Mouse (Mus musculus) heart, embryonic 10.5 days (tissue): ENCODE measurements around the gene Lmbr1. TPM values are rescaled to one million over a fixed set of nuclear protein-coding genes. Genes with fewer than 3 reads are reported as not detected.

Experiments used
- DNase-seq: peaks from one replicate; pipeline ENCODE4 v3.0.0-alpha.2; 2017; ENCODE audit warnings: low spot score
- H3K27ac ChIP-seq: fragments of 300-500 bp; sonication (generic); 2 replicates; pipeline ENCODE4 v1.5.1; 2016; ENCODE audit warnings: mild to moderate bottlenecking
- H3K27me3 ChIP-seq: fragments of 300-500 bp; sonication (generic); 2 replicates; pipeline ENCODE4 v1.6.1; 2016; ENCODE audit warnings: mild to moderate bottlenecking; ENCODE audit not compliant: poor library complexity, insufficient read depth, severe bottlenecking
- H3K36me3 ChIP-seq: fragments of 300-500 bp; sonication (generic); 2 replicates; pipeline ENCODE4 v1.6.1; 2016; ENCODE audit warnings: mild to moderate bottlenecking, moderate library complexity
- H3K4me1 ChIP-seq: fragments of 300-500 bp; sonication (generic); 2 replicates; pipeline ENCODE4 v1.6.1; 2016; ENCODE audit warnings: mild to moderate bottlenecking
- H3K4me3 ChIP-seq: fragments of 300-500 bp; sonication (generic); 2 replicates; pipeline ENCODE4 v1.5.1; 2016; ENCODE audit warnings: mild to moderate bottlenecking, moderate library complexity
- H3K9me3 ChIP-seq: fragments of 300-500 bp; sonication (generic); 2 replicates; pipeline ENCODE4 v1.6.1; 2016; ENCODE audit warnings: mild to moderate bottlenecking, moderate library complexity
- WGBS: fragments of 180-500 bp; shearing (Covaris S2); methylation state at CpG from one replicate; pipeline ENCODE4 v1.1.7; 2016; 5-methylcytosine and 5-hydroxymethylcytosine counted together
- polyA plus RNA-seq: library from polyadenylated mRNA; unstranded; fragments of >200 nt; fragmentation: Nextera tagmentation; extraction: Ambion mirVana; gene quantifications from 2 replicates; pipeline ENCODE4 v1.2.1, GENCODE M21; 2016

Lmbr1 gene
- polyA plus RNA-seq, 1 experiment from 2014 or later = 8.2 TPM

DNA sequence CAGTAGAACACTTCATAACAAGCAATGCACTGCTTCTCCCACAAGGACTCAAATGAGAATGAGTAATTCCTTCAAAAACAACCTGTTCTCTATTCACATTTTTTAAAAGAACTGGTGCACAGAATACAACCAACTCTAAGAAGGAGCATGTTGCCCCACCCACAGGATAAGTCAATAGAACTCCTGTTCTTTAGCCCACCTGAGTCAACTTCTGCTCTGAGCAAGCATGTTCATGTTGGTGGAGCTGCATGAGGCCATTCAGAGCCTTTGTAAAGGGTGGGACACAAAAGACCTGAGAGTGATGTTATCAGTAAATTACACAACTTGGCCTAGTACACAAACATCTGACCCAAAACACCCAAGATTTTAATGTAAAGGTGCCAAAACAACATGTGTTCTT is 139.8 kb downstream of the Lmbr1 start:
- Histone ChIP-seq H3K36me3 (no peaks in the 10 kb centered on the region), H3K27me3 (no peaks in the 10 kb centered on the region), H3K27ac (no peak overlapping the region), H3K9me3 (no peaks in the 10 kb centered on the region), H3K4me1 (no peaks in the 10 kb centered on the region), H3K4me3 (no peak overlapping the region)
- no peak for DNase-seq

GRCm38 (mm10) chr5:29230481-29230880 is 147.7 kb downstream of the Lmbr1 start:
- 80% methylated on average over 2 of the region's 2 CpGs for WGBS
- H3K27me3 ChIP-seq = no peaks in the 10 kb centered on the region
- no peak overlapping the region for H3K27ac ChIP-seq
- H3K9me3 ChIP-seq = no peaks in the 10 kb centered on the region
- no peaks in the 10 kb centered on the region for H3K4me1 ChIP-seq
- no peaks in the 10 kb centered on the region for H3K36me3 ChIP-seq
- H3K4me3 ChIP-seq = no peak overlapping the region
- no peak for DNase-seq

- H3K27ac ChIP-seq = no peak overlapping the region
- WGBS = 90% methylated on average over 7 of the region's 7 CpGs
- no peaks in the 10 kb centered on the region for H3K36me3 ChIP-seq
- no peaks in the 10 kb centered on the region for H3K9me3 ChIP-seq
- no peak for DNase-seq
- H3K27me3 ChIP-seq = no peaks in the 10 kb centered on the region
- no peak overlapping the region for H3K4me3 ChIP-seq
- H3K4me1 ChIP-seq = no peaks in the 10 kb centered on the region
These were observed 154.1 kb downstream of the Lmbr1 start for GRCm38 (mm10) chr5:29224089-29224488.

DNA sequence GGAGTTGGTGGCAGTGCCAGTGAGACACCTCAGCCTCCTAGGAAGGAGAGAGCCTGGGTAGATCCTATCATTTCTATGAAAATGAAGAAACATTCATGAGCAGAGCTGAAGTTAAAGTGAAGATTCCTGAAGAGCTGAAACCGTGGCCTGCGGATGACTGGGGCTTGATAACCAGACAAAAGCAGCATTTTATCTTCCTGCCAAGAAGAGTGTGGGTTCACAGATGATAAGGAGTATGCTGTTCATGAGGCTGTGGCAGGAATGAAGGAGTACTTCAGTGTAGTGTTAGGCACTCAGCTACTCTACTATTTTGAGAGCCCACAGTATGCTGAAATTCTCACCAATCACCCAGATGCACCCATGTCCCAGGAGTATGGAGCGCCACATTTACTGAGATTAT is 160.2 kb downstream of the Lmbr1 start:
- Histone ChIP-seq H3K4me3 (no peak overlapping the region), H3K27ac (no peak overlapping the region), H3K27me3 (no peaks in the 10 kb centered on the region; the same call in 1 of the 2 replicates), H3K4me1 (peaks cover 10% of the 10 kb centered on the region), H3K36me3 (no peaks in the 10 kb centered on the region), H3K9me3 (no peaks in the 10 kb centered on the region)
- DNase-seq = no peak
- 40% methylated on average over 3 of the region's 3 CpGs for WGBS

GRCm38 (mm10) chr5:29211980-29212555 is 166.1 kb downstream of the Lmbr1 start:
- Histone ChIP-seq H3K36me3 (no peaks in the 10 kb centered on the region), H3K27ac (no peak overlapping the region), H3K4me3 (no peak overlapping the region), H3K27me3 (no peaks in the 10 kb centered on the region; the same call in 1 of the 2 replicates), H3K4me1 (peaks cover 15% of the 10 kb centered on the region), H3K9me3 (no peaks in the 10 kb centered on the region)
- no peak for DNase-seq
- 47% methylated on average over 4 of the region's 4 CpGs for WGBS

DNA sequence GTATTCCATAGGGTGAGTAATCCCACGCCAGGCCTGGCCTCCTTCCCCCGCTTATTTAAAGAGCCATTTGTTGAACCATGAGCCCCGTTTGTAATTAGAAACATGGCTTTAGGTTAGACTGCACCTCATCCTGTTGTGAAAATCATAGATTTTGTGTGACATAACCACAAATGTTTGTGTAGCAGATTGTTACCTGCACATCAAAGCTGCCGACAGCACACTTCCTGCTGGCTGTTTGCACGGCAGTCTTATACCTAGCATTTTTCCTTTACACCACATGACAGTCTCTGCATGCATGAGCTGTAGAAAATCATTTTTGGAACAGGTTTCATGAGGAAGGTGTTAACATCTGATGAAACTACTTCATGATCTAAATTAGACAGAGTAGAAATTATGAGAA is 172.5 kb downstream of the Lmbr1 start:
- H3K4me3 ChIP-seq = no peak overlapping the region
- no peaks in the 10 kb centered on the region for H3K4me1 ChIP-seq
- DNase-seq = no peak
- no peaks in the 10 kb centered on the region for H3K9me3 ChIP-seq
- no peaks in the 10 kb centered on the region for H3K27me3 ChIP-seq
- no peaks in the 10 kb centered on the region for H3K36me3 ChIP-seq
- WGBS = 78% methylated on average over 5 of the region's 5 CpGs
- no peak overlapping the region for H3K27ac ChIP-seq

DNA sequence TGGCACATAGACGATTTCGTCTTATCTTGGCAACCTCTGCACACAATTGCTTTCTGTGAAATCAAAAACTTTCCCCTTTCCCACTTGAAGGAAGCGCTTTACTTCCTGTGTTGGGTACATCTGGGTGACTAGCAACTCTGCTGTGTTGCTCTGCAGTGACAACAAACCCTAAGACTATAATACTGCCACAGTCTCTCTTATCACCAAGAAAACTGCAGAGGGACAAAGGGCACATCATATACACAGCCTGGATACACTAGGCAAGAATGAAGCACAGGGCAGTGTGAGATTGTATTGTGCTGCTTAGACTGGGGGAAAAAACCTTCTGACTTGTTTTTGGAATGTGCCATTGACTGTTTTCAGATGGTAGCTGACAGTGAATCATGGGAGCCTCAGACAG is 178.3 kb downstream of the Lmbr1 start:
- Histone ChIP-seq H3K4me1 (no peaks in the 10 kb centered on the region; the same call in 1 of the 2 replicates), H3K9me3 (no peaks in the 10 kb centered on the region), H3K27ac (no peak overlapping the region), H3K4me3 (no peak overlapping the region), H3K27me3 (no peaks in the 10 kb centered on the region), H3K36me3 (no peaks in the 10 kb centered on the region)
- WGBS = 61% methylated on average over 3 of the region's 3 CpGs
- DNase-seq = no peak

DNA sequence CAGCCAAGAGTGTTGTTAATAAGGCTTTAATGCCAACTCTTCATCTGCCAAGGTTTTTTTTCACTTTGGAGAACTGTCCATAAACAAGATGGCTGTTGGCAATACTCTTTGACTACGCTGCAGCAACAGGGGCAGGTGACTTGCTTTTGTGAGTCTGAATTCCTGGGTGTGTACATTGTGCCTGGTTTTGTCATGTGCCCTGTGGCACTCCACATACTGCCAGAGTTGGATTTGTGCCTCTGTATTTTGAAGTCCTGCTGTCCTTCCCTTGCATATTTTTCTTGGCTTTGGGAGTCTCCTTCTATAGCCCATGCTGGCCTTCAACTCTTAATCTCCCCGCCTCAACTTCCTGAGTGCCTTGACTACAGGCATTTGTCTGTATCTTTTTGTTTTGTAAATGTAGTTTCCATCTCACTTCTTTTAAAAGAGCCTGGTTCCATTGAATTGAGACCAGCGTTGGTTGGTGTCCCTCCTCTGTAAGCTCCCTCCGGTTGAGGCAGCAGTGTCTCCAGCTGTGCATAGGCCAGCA is 179.2 kb downstream of the Lmbr1 start:
- H3K36me3 ChIP-seq = no peaks in the 10 kb centered on the region
- H3K4me3 ChIP-seq = no peak overlapping the region
- WGBS = 71% methylated on average over 4 of the region's 4 CpGs
- DNase-seq = no peak
- H3K9me3 ChIP-seq = no peaks in the 10 kb centered on the region
- H3K27me3 ChIP-seq = no peaks in the 10 kb centered on the region
- H3K27ac ChIP-seq = no peak overlapping the region
- H3K4me1 ChIP-seq = no peaks in the 10 kb centered on the region; the same call in 1 of the 2 replicates

GRCm38 (mm10) chr5:29197187-29197586 is 181.0 kb downstream of the Lmbr1 start:
- no peak for DNase-seq
- H3K36me3 ChIP-seq = no peaks in the 10 kb centered on the region
- H3K27ac ChIP-seq = no peak overlapping the region
- no peak overlapping the region for H3K4me3 ChIP-seq
- 88% methylated on average over 4 of the region's 4 CpGs for WGBS
- H3K9me3 ChIP-seq = no peaks in the 10 kb centered on the region
- H3K27me3 ChIP-seq = no peaks in the 10 kb centered on the region
- no peaks in the 10 kb centered on the region; the same call in 1 of the 2 replicates for H3K4me1 ChIP-seq

DNA sequence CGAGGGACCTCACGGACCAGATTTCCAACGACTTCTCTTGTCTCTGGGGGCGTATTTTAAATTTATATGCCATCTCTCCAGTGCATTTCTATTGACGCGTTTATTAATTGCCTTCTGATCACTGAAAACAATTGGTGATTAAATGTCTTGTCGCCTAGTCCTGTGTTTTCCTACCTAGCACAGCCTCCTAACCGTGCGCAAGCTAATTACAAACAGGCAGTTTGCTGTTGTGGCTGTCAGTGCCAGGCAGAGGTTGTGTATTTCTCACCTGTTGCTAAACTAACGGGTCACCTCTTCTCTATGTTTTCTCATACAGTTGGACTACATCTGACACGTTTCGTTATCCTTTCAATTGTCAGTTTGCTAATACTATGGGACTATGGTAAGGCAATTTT is 181.9 kb downstream of the Lmbr1 start:
- Histone ChIP-seq H3K4me3 (peak overlapping the region; percentile 71), H3K27me3 (no peaks in the 10 kb centered on the region), H3K27ac (peak overlapping the region; percentile 93), H3K4me1 (no peaks in the 10 kb centered on the region; the same call in 1 of the 2 replicates), H3K9me3 (no peaks in the 10 kb centered on the region), H3K36me3 (no peaks in the 10 kb centered on the region)
- 12% methylated on average over 12 of the region's 12 CpGs for WGBS
- DNase-seq = no peak

- no peaks in the 10 kb centered on the region for H3K27me3 ChIP-seq
- peak; percentile 96 for DNase-seq
- H3K4me1 ChIP-seq = no peaks in the 10 kb centered on the region; the same call in 1 of the 2 replicates
- WGBS = under 1% methylated on average over 69 of the region's 70 CpGs
- no peaks in the 10 kb centered on the region for H3K36me3 ChIP-seq
- H3K4me3 ChIP-seq = peak within 1 kb of the TSS; percentile 71
- no peaks in the 10 kb centered on the region for H3K9me3 ChIP-seq
- peak within 1 kb of the TSS; percentile 93 for H3K27ac ChIP-seq
These were observed 182.5 kb downstream of the Lmbr1 start, which contains the start of gene Rnf32 for GRCm38 (mm10) chr5:29195570-29196263. Rnf32 (plus strand) TSS chr5:29195992.

- no peaks in the 10 kb centered on the region for H3K27me3 ChIP-seq
- H3K4me1 ChIP-seq = no peaks in the 10 kb centered on the region; the same call in 1 of the 2 replicates
- WGBS = 6% methylated on average over 9 of the region's 9 CpGs
- no peak for DNase-seq
- peak overlapping the region; percentile 93 for H3K27ac ChIP-seq
- no peaks in the 10 kb centered on the region for H3K9me3 ChIP-seq
- no peaks in the 10 kb centered on the region for H3K36me3 ChIP-seq
- peak overlapping the region; percentile 71 for H3K4me3 ChIP-seq
These were observed 183.0 kb downstream of the Lmbr1 start for GRCm38 (mm10) chr5:29195231-29195569.

- DNase-seq = no peak
- Histone ChIP-seq H3K27ac (no peak overlapping the region), H3K27me3 (no peaks in the 10 kb centered on the region), H3K4me3 (no peak overlapping the region), H3K9me3 (no peaks in the 10 kb centered on the region), H3K4me1 (no peaks in the 10 kb centered on the region), H3K36me3 (no peaks in the 10 kb centered on the region)
- 82% methylated on average over 5 of the region's 5 CpGs for WGBS
These were observed 191.4 kb downstream of the Lmbr1 start for GRCm38 (mm10) chr5:29186798-29187197.
